Mouse (Mus musculus): Measurements from ENCODE around the gene Chchd3. TPM values are rescaled to one million over a fixed set of nuclear protein-coding genes. Genes with fewer than 3 reads are reported as not detected.

Chchd3 gene
- total RNA-seq, 2 experiments from 2014 or later, result 173 to 251 TPM

GRCm38 (mm10) chr6:32808796-32809195, 251.3 kb downstream of the Chchd3 start:
- DNase-seq (ENCODE audit: low spot score in 2 of 2), result no peak

- no peak for DNase-seq (ENCODE audit: low spot score in 2 of 2)
Measured at GRCm38 (mm10) chr6:32807771-32808170, 252.3 kb downstream of the Chchd3 start.

GRCm38 (mm10) chr6:32803646-32804045, 256.4 kb downstream of the Chchd3 start:
- DNase-seq (ENCODE audit: low spot score in 2 of 2), result no peak

- no peak for DNase-seq (ENCODE audit: low spot score in 2 of 2)
Measured at GRCm38 (mm10) chr6:32801776-32802175, 258.3 kb downstream of the Chchd3 start.

- DNase-seq (ENCODE audit: low spot score in 2 of 2), result no peak
Measured at GRCm38 (mm10) chr6:32797525-32797924, 262.5 kb downstream of the Chchd3 start.

- DNase-seq (ENCODE audit: low spot score in 2 of 2), result no peak
Measured at GRCm38 (mm10) chr6:32795653-32796500, 264.2 kb downstream of the Chchd3 start.

- no peak for DNase-seq (ENCODE audit: low spot score in 2 of 2)
Measured at GRCm38 (mm10) chr6:32793575-32793974, 266.5 kb downstream of the Chchd3 start.

GRCm38 (mm10) chr6:32793163-32793562, 266.9 kb downstream of the Chchd3 start:
- DNase-seq (ENCODE audit: low spot score in 2 of 2), result no peak

- DNase-seq (ENCODE audit: low spot score in 2 of 2), result no peak
Measured at GRCm38 (mm10) chr6:32790487-32790886, 269.6 kb downstream of the Chchd3 start.

GRCm38 (mm10) chr6:32787399-32787798, 272.7 kb downstream of the Chchd3 start:
- DNase-seq (ENCODE audit: low spot score in 2 of 2), result no peak

GRCm38 (mm10) chr6:32786196-32786595, 273.9 kb downstream of the Chchd3 start:
- DNase-seq (ENCODE audit: low spot score in 2 of 2), result no peak

- DNase-seq (ENCODE audit: low spot score in 2 of 2), result no peak
Measured at GRCm38 (mm10) chr6:32783102-32783501, 277.0 kb downstream of the Chchd3 start.

GRCm38 (mm10) chr6:32780602-32781001, 279.5 kb downstream of the Chchd3 start:
- DNase-seq (ENCODE audit: low spot score in 2 of 2), result no peak

- no peak for DNase-seq (ENCODE audit: low spot score in 2 of 2)
Measured at GRCm38 (mm10) chr6:32776384-32776783, 283.7 kb downstream of the Chchd3 start.

- no peak for DNase-seq (ENCODE audit: low spot score in 2 of 2)
Measured at GRCm38 (mm10) chr6:32754524-32754923, 305.5 kb downstream of the Chchd3 start.

- no peak for DNase-seq (ENCODE audit: low spot score in 2 of 2)
Measured at GRCm38 (mm10) chr6:32749821-32750220, 310.2 kb downstream of the Chchd3 start.

GRCm38 (mm10) chr6:32748777-32749176, 311.3 kb downstream of the Chchd3 start:
- DNase-seq (ENCODE audit: low spot score in 2 of 2), result no peak

- no peak for DNase-seq (ENCODE audit: low spot score in 2 of 2)
Measured at GRCm38 (mm10) chr6:32747333-32747732, 312.7 kb downstream of the Chchd3 start.

Other genes starting within 250 kb of the Chchd3 start
- 10 to 100 TPM; 40.0 to 44.1 TPM for gene Exoc4, start 188.8 kb upstream of the Chchd3 start, total RNA-seq (2021)

Data from adrenal gland, adult 18-20 months (tissue).